Mouse (Mus musculus) heart, postnatal 0 days (tissue): ENCODE results near the gene Atg16l2.

Experiments used
- CTCF ChIP-seq: IDR thresholded peaks from 2 replicates; pipeline ENCODE4 v1.5.1; 2016; ENCODE audit warnings: antibody characterized with exemption, control low read depth, low read depth
- EP300 ChIP-seq: IDR thresholded peaks from 2 replicates; pipeline ENCODE4 v1.6.1; 2016; ENCODE audit warnings: antibody characterized with exemption, low read depth

- peak; percentile 26; the same call in 1 of the 2 replicates for TF ChIP-seq CTCF
- no peak for TF ChIP-seq EP300
Observed at GRCm38 (mm10) chr7:101328621-101329158, 26.6 kb upstream of the Atg16l2 start.
